Mouse (Mus musculus) liver, postnatal 0 days (tissue): Measurements from ENCODE around the gene Map2k2. TPM values are rescaled to one million over a fixed set of nuclear protein-coding genes. Genes with fewer than 3 reads are reported as not detected.

Experiments used
- ATAC-seq: fragments of 200-750 bp; cut with Nextera tagmentation; 2 replicates; pipeline ENCODE4 v1.8.0; 2017; ENCODE audit warnings: mild to moderate bottlenecking, moderate library complexity
- DNase-seq: peaks from one replicate; pipeline ENCODE4 v3.0.0-alpha.2; 2016
- H3K27ac ChIP-seq: fragments of 300-500 bp; sonication (generic); 2 replicates; pipeline ENCODE4 v1.5.1; 2014; ENCODE audit warnings: antibody characterized with exemption, moderate library complexity, mild to moderate bottlenecking, low read depth
- H3K27me3 ChIP-seq: fragments of 300-500 bp; sonication (generic); 2 replicates; pipeline ENCODE4 v1.6.1; 2014; ENCODE audit warnings: low read length, control low read depth, mixed read lengths; ENCODE audit not compliant: insufficient read depth
- H3K36me3 ChIP-seq: fragments of 300-500 bp; sonication (generic); replicated peaks from 2 replicates; pipeline ENCODE4 v1.6.1; 2014; ENCODE audit warnings: mild to moderate bottlenecking, control low read depth, low read length, moderate library complexity, mixed read lengths; ENCODE audit not compliant: insufficient read depth
- H3K4me1 ChIP-seq: fragments of 300-500 bp; sonication (generic); 2 replicates; pipeline ENCODE4 v1.6.1; 2014; ENCODE audit warnings: antibody characterized with exemption, mild to moderate bottlenecking, control low read depth; ENCODE audit not compliant: insufficient read depth
- H3K4me2 ChIP-seq: fragments of 300-500 bp; sonication (generic); 2 replicates; pipeline ENCODE4 v1.6.1; 2014; ENCODE audit warnings: low read depth, mild to moderate bottlenecking, low read length, moderate library complexity, mixed read lengths
- H3K4me3 ChIP-seq: fragments of 300-500 bp; sonication (generic); 2 replicates; pipeline ENCODE4 v1.5.1; 2014; ENCODE audit warnings: low read depth, low read length
- H3K9ac ChIP-seq: fragments of 300-500 bp; sonication (generic); replicated peaks from 2 replicates; pipeline ENCODE4 v1.6.1; 2014; ENCODE audit warnings: mild to moderate bottlenecking, moderate library complexity
- H3K9me3 ChIP-seq: fragments of 300-500 bp; sonication (generic); 2 replicates; pipeline ENCODE4 v1.6.1; 2016; ENCODE audit warnings: mild to moderate bottlenecking, control low read depth, low read length, mixed read lengths
- CTCF ChIP-seq: sonication (generic); IDR thresholded peaks from 2 replicates; pipeline ENCODE4 v1.5.1; 2016; ENCODE audit warnings: antibody characterized with exemption, low read depth
- EP300 ChIP-seq: IDR thresholded peaks from 2 replicates; pipeline ENCODE4 v1.6.1; 2016; ENCODE audit warnings: antibody characterized with exemption, low read depth, mild to moderate bottlenecking
- WGBS: fragments of 180-500 bp; shearing (Covaris S2); extraction: QIAGEN DNeasy Blood & Tissue Kit; methylation state at CpG from one replicate; pipeline ENCODE4 v1.1.7; 2014; ENCODE audit not compliant: insufficient replicate concordance; 5-methylcytosine and 5-hydroxymethylcytosine counted together
- polyA plus RNA-seq: library from polyadenylated mRNA; unstranded; fragments of >200 nt; fragmentation: Nextera tagmentation; extraction: Ambion mirVana; gene quantifications from 2 replicates; pipeline ENCODE4 v1.2.1, GENCODE M21; 2015

Map2k2 gene
- polyA plus RNA-seq, 1 experiment from 2014 or later: 93.9 TPM

GRCm38 (mm10) chr10:81136706-81137231, 31.1 kb downstream of the Map2k2 start:
- Histone ChIP-seq H3K9ac (peak overlapping the region; percentile 100), H3K4me1 (peaks cover 50% of the 10 kb centered on the region), H3K9me3 (no peaks in the 10 kb centered on the region), H3K4me2 (peak overlapping the region; percentile 98), H3K27ac (peak overlapping the region; percentile 100), H3K4me3 (peak overlapping the region; percentile 97), H3K36me3 (peaks cover 12% of the 10 kb centered on the region), H3K27me3 (no peaks in the 10 kb centered on the region)
- ATAC-seq (peak; percentile 33), DNase-seq (peak; percentile 87)
- TF ChIP-seq CTCF (no peak), EP300 (no peak)
- under 1% methylated on average over 35 of the region's 50 CpGs for WGBS

- DNase-seq (peak; percentile 99), ATAC-seq (peak; percentile 84)
- under 1% methylated on average over 74 of the region's 89 CpGs for WGBS
- no peak for TF ChIP-seq EP300
- TF ChIP-seq CTCF: no peak
- H3K36me3 ChIP-seq: peaks cover 14% of the 10 kb centered on the region
- no peaks in the 10 kb centered on the region for H3K9me3 ChIP-seq
- H3K27me3 ChIP-seq: no peaks in the 10 kb centered on the region
- peak overlapping the region; percentile 100 for H3K9ac ChIP-seq
- H3K27ac ChIP-seq: peak overlapping the region; percentile 100
- H3K4me1 ChIP-seq: peaks cover 55% of the 10 kb centered on the region
- H3K4me3 ChIP-seq: peak overlapping the region; percentile 97
- H3K4me2 ChIP-seq: peak overlapping the region; percentile 98
Measured at GRCm38 (mm10) chr10:81137252-81138130, 31.8 kb downstream of the Map2k2 start.

GRCm38 (mm10) chr10:81138131-81138782, 32.5 kb downstream of the Map2k2 start:
- ATAC-seq: no peak
- no peaks in the 10 kb centered on the region for H3K27me3 ChIP-seq
- TF ChIP-seq EP300 (no peak), CTCF (no peak)

GRCm38 (mm10) chr10:81138821-81139528, 33.3 kb downstream of the Map2k2 start:
- TF ChIP-seq CTCF (no peak), EP300 (no peak)
- peak overlapping the region; percentile 96 for H3K9ac ChIP-seq
- H3K4me1 ChIP-seq: peaks cover 56% of the 10 kb centered on the region
- H3K36me3 ChIP-seq: peaks cover 25% of the 10 kb centered on the region
- peak overlapping the region; percentile 98 for H3K27ac ChIP-seq
- ATAC-seq (no peak), DNase-seq (no peak)
- peak overlapping the region; percentile 97 for H3K4me3 ChIP-seq
- peak overlapping the region; percentile 98 for H3K4me2 ChIP-seq
- no peaks in the 10 kb centered on the region for H3K27me3 ChIP-seq
- WGBS: 53% methylated on average over 11 of the region's 11 CpGs
- no peaks in the 10 kb centered on the region for H3K9me3 ChIP-seq

More at GRCm38 (mm10) chr10:81138131-81138782, 32.5 kb downstream of the Map2k2 start:
- Histone ChIP-seq H3K9me3 (no peaks in the 10 kb centered on the region), H3K4me3 (peak overlapping the region; percentile 97), H3K4me1 (peaks cover 60% of the 10 kb centered on the region), H3K36me3 (peaks cover 18% of the 10 kb centered on the region), H3K27ac (peak overlapping the region; percentile 98), H3K9ac (peak overlapping the region; percentile 96), H3K4me2 (peak overlapping the region; percentile 98)
- WGBS: 2% methylated on average over 20 of the region's 24 CpGs
- no peak for DNase-seq

GRCm38 (mm10) chr10:81139529-81139846, 33.8 kb downstream of the Map2k2 start:
- Histone ChIP-seq H3K9ac (peak overlapping the region; percentile 96), H3K27me3 (no peaks in the 10 kb centered on the region), H3K9me3 (no peaks in the 10 kb centered on the region), H3K4me1 (peaks cover 51% of the 10 kb centered on the region), H3K27ac (peak overlapping the region; percentile 98; the same call in 1 of the 2 replicates), H3K36me3 (peaks cover 30% of the 10 kb centered on the region), H3K4me2 (peak overlapping the region; percentile 98), H3K4me3 (peak overlapping the region; percentile 97)
- ATAC-seq (no peak), DNase-seq (no peak)
- 50% methylated on average over 4 of the region's 4 CpGs for WGBS
- TF ChIP-seq EP300: no peak
- TF ChIP-seq CTCF: no peak
